Mouse (Mus musculus): ENCODE measurements around the gene Uchl1.

The Uchl1 gene

GRCm38 (mm10) chr5:66675983-66676382, at the start of gene Uchl1:
Gene Uchl1, plus strand, starts transcription at chr5:66676091.
- peak in 1 of 2 experiments; percentile 25 for DNase-seq (ENCODE audit: low spot score in 2 of 2)

- no peak for DNase-seq (ENCODE audit: low spot score in 2 of 2)
These were observed 48.1 kb upstream of the Uchl1 start for GRCm38 (mm10) chr5:66627805-66628204.

- DNase-seq (ENCODE audit: low spot score in 2 of 2): no peak
These were observed 40.3 kb upstream of the Uchl1 start for GRCm38 (mm10) chr5:66635459-66636079.

GRCm38 (mm10) chr5:66642156-66642555, 33.7 kb upstream of the Uchl1 start:
- DNase-seq (ENCODE audit: low spot score in 2 of 2): no peak

- no peak for DNase-seq (ENCODE audit: low spot score in 2 of 2)
These were observed 32.6 kb upstream of the Uchl1 start for GRCm38 (mm10) chr5:66643260-66643659.

GRCm38 (mm10) chr5:66647504-66647903, 28.4 kb upstream of the Uchl1 start:
- DNase-seq (ENCODE audit: low spot score in 2 of 2): no peak

- no peak for DNase-seq (ENCODE audit: low spot score in 2 of 2)
These were observed 21.7 kb upstream of the Uchl1 start for GRCm38 (mm10) chr5:66654220-66654619.

- no peak for DNase-seq (ENCODE audit: low spot score in 2 of 2)
These were observed 551 bp upstream of the Uchl1 start for GRCm38 (mm10) chr5:66675189-66675890.

GRCm38 (mm10) chr5:66676457-66677117, 696 bp downstream of the Uchl1 start:
- no peak for DNase-seq (ENCODE audit: low spot score in 2 of 2)

GRCm38 (mm10) chr5:66677411-66678345, 1.8 kb downstream of the Uchl1 start:
- no peak for DNase-seq (ENCODE audit: low spot score in 2 of 2)

GRCm38 (mm10) chr5:66679222-66679621, 3.3 kb downstream of the Uchl1 start:
- DNase-seq (ENCODE audit: low spot score in 2 of 2): no peak

- DNase-seq (ENCODE audit: low spot score in 2 of 2): no peak
These were observed 10.0 kb downstream of the Uchl1 start for GRCm38 (mm10) chr5:66685930-66686329.

GRCm38 (mm10) chr5:66686863-66687262, 11.0 kb downstream of the Uchl1 start:
- DNase-seq (ENCODE audit: low spot score in 2 of 2): no peak

- no peak for DNase-seq (ENCODE audit: low spot score in 2 of 2)
These were observed 11.8 kb downstream of the Uchl1 start for GRCm38 (mm10) chr5:66687737-66688136.

GRCm38 (mm10) chr5:66688286-66688685, 12.4 kb downstream of the Uchl1 start:
- no peak for DNase-seq (ENCODE audit: low spot score in 2 of 2)

- DNase-seq (ENCODE audit: low spot score in 2 of 2): no peak
These were observed 13.9 kb downstream of the Uchl1 start for GRCm38 (mm10) chr5:66689796-66690195.

- DNase-seq (ENCODE audit: low spot score in 2 of 2): no peak
These were observed 17.3 kb downstream of the Uchl1 start for GRCm38 (mm10) chr5:66693231-66693630.

- peak; percentile 4 to 20 for DNase-seq (ENCODE audit: low spot score in 2 of 2)
These were observed 21.2 kb downstream of the Uchl1 start for GRCm38 (mm10) chr5:66697119-66697518.

- no peak for DNase-seq (ENCODE audit: low spot score in 2 of 2)
These were observed 24.0 kb downstream of the Uchl1 start for GRCm38 (mm10) chr5:66699911-66700310.

- DNase-seq (ENCODE audit: low spot score in 2 of 2): no peak
These were observed 26.1 kb downstream of the Uchl1 start for GRCm38 (mm10) chr5:66701951-66702350.

- no peak for DNase-seq (ENCODE audit: low spot score in 2 of 2)
These were observed 27.6 kb downstream of the Uchl1 start for GRCm38 (mm10) chr5:66703317-66704004.

Data from natural killer cell, adult 2 months (primary cell).